Mouse (Mus musculus): ENCODE results near the gene Pou4f2. TPM values are rescaled to one million over a fixed set of nuclear protein-coding genes. Genes with fewer than 3 reads are reported as not detected.

Gene Pou4f2
- polyA plus RNA-seq, 1 experiment, result not detected

DNA sequence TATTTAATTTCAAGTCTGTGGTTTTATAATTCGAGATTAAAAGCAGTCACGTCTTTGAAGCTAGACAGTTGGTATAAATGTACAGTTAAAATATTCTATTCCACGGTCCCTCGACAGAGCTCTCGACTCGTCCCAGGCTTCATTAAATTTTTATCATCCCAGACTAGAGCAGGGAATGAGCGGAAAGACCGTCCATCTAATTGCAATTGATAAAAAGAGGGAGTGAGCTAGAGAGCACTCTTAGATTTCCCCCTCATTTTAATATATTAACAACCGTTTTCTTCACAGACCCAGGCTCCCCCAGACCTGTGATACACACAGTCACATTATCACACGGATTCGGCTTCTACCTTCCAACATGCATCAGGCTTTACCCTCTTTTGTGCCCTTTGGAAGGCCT lies 8.3 kb downstream of the Pou4f2 start:
- TF ChIP-seq GATA1 (IDR thresholded peaks at IDR 0.05; ENCODE audit: low read length), result no peak

DNA sequence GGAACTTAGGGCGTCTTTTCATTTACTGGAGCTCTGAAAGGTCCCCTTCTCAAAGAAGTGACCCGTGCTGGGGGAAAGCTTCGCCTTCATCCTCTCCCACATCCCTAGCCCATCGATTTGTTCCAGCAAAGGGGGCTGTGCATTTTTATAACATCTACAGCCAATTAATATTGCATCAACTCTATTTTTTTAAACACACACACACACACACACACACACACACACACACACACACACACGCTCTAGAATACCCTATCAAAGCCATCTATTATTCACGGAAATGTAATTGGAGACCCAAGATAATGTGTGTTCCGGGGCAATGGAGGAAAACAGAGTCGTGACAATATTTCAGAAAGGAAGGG lies 8.7 kb downstream of the Pou4f2 start:
- TF ChIP-seq GATA1 (IDR thresholded peaks at IDR 0.05; ENCODE audit: low read length), result no peak

DNA sequence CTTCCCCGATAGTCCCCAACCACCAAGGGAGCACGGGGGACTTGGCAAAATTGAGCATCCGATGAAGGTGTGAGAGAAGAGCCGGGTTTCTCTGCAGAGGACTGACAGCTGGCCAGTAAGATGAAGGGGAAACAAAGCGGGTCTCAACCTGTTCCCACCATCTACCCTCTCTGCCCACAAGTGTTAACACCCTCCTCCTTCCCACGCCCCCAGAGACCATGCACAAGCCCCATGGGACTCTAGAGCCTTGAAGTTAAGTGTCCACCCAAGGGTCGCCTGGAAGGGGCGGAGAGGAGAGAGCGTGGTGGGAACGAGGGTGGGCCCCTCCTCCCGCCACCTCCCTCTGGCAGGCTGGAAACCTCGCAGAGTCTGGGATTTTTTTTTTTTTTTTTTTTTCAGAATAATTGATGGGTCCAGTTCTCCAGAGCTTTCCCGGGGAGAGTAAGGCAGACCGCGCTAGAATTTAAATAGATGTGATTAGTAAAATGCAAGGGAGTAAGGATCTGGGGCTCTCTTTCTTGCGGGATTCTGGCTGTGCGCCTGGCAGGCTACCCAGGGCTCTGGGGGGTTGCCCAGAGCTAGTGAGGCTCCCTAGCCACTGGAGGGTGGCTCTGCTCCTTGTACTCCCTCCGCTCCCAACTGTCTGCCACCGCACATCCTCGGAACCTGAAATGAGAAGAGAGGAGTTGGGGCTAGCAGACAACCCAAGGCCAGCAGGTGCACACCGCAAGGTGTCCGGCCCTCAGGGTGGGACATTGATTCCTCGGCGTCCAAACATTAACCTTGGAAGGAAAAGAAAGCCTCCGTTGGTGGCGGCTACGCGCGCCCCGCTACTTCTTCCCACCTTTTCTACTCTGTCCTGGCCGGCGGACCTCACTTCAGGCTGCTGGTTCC lies 9.3 kb downstream of the Pou4f2 start:
- no peak for TF ChIP-seq GATA1 (IDR thresholded peaks at IDR 0.05; ENCODE audit: low read length)

DNA sequence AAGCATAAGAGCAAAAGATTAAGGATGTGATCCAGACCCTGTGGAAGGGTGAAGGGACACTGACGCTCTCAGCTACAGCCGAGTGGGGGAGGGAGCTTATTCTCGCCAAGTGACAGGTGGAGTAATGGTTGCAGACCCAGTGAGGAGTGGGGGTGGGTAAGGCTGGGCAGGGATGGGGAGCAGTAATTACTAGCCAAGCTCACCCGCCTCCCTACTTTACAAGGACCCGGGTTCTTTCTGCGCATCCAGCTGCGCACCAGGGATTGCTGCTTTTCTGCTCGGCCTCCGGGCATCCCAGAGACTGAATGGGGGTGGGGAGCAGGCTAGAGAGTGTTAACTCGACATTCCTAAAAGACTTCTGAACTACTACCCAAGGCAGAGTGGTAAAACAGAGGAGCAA lies 10.0 kb downstream of the Pou4f2 start:
- no peak for TF ChIP-seq GATA1 (IDR thresholded peaks at IDR 0.05; ENCODE audit: low read length)

DNA sequence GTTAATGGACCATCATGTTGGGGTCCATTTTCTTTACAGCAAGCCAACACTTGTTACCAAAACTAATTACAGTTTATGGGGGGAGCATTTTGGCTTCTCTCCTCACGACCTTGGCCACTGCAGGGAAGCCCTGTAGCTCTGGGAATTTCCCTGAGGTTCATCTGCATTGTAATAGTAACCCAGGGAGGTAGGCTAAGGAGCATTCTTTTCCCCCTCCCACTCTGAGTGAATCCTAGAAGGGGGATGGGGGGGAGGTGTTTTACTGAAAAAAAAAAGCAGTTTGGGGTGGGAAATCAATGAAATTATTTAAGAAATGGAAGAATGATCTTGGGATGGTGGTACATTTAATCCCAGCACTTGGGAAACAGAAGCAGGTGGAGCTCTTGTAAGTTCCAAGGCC lies 12.5 kb downstream of the Pou4f2 start:
- TF ChIP-seq GATA1 (IDR thresholded peaks at IDR 0.05; ENCODE audit: low read length), result no peak

DNA sequence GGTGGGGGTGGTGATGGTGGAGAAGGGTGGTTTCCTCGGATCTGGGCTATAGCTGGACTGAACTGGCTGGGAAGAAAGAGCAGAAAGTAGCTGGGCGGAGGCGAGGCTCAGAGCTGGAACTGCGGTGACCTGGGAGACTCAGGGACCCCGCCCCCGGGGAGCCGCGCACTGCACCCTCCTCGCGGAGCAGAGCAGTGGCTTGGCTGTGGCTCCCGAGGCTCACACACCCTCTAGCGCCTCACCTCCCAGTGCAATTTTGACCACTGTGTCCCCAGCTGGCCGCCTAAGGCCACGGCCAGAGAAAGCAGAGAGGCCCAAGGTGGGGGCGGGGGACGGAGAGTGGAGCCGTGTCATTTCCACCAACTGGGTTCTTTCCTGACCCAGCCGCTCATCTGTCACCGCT lies 16.3 kb downstream of the Pou4f2 start:
- TF ChIP-seq GATA1 (IDR thresholded peaks at IDR 0.05; ENCODE audit: low read length), result no peak

DNA sequence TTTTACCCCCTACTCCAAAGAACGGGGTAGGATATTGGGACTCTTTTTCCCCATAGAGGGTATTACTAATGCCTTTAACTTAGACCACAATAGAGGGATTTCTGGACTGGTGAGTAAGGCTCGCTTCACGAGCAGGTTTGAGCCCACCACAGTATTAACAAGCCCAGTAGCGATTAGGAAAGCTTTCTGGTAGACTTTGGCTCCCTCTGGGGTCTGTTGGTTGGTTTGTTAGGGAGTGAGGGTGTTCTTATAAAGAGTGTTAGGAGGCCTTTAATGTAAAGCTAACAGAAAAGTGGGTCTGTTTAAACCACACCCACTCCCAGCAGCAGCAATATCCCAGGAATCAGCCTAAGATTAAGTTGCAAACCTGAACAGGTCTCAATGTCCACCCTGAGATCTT lies 17.2 kb downstream of the Pou4f2 start:
- TF ChIP-seq GATA1 (IDR thresholded peaks at IDR 0.05; ENCODE audit: low read length), result no peak

DNA sequence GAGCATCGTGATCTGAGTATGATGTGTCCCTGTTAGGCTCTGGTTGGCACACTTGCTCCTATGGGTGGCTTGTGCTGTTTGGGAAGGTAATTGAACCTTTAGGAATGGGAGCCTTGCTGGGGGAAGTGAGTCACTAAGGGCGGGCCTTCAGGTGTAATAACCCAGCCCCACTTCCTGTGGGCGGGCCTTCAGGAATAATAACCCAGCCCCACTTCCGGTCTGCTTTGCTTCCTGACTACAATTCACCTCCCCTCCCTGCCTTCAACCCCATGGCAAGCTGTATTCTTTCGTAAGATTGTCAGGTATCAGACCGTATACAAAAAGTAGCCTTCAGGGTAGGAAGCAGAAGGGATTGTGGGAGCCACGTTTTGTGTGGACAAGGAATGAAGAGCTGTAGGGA lies 45.7 kb downstream of the Pou4f2 start:
- TF ChIP-seq GATA1 (IDR thresholded peaks at IDR 0.05; ENCODE audit: low read length), result no peak

Other genes starting within 250 kb of the Pou4f2 start
- gene Ttc29, start 223.3 kb downstream of the Pou4f2 start, polyA plus RNA-seq (2012), result 0.25 TPM in 1 of 2 replicates, not detected in the other
- 176 and 215 TPM in 2 replicates for gene Rbmxl1, start 72.3 kb upstream of the Pou4f2 start, polyA plus RNA-seq (2012)
- gene Slc10a7, start 72.7 kb upstream of the Pou4f2 start, polyA plus RNA-seq (2012), result 5.8 and 7.6 TPM in 2 replicates

Data from G1E-ER4 (cell line).